Mouse (Mus musculus): ENCODE measurements at regions not wholly inside any gene's neighbourhood (a gene's known extent, or its start where the extent isn't known, plus 50 kb on each side); places are given as distances from the start of the nearest gene placed in this dataset.

DNA sequence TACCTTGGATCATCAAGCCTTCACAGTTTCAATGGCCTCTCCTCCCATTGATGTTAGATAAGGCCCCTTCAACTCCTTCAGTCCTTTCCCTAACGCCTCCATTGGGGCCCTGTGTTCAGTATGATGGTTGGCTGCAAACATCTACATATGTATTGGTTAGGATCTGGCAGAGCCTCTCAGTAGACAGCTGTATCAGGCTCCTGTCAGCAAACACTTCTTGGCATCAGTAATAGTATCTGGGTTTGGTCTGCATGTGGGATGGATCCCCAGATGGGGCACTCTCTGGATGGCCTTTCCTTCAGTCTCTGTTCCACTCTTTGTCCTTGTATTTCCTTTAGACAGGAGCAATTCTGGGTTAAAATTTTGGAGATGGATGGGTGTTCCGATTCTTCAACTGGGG lies 84.0 kb upstream of the N4bp1 start:
- TF ChIP-seq CTCF (IDR thresholded peaks at IDR 0.05; ENCODE audit: control insufficient read depth, insufficient read depth, insufficient replicate concordance, low read depth, low read length) (no peak), POLR2A (IDR thresholded peaks at IDR 0.05; ENCODE audit: control insufficient read depth, low read depth, low read length) (no peak)
